Mouse (Mus musculus) stomach, postnatal 0 days (tissue): ENCODE results near the gene Gm3238. TPM values are rescaled to one million over a fixed set of nuclear protein-coding genes. Genes with fewer than 3 reads are reported as not detected.
"Not testable (repeated sequence)": the region's sequence is repeated elsewhere in the genome, so short reads cannot be mapped to it uniquely, and the experiment has no call there.

Experiments used
- ATAC-seq: fragments of 200-750 bp; cut with Nextera tagmentation; 2 replicates; pipeline ENCODE4 v1.8.0; 2017; ENCODE audit not compliant: low FRiP score, low TSS enrichment
- DNase-seq: peaks from one replicate; pipeline ENCODE4 v3.0.0-alpha.2; 2016; ENCODE audit warnings: low spot score
- H3K27ac ChIP-seq: fragments of 300-500 bp; sonication (generic); replicated peaks from 2 replicates; pipeline ENCODE4 v1.5.1; 2014; ENCODE audit warnings: mild to moderate bottlenecking, control low read depth
- H3K27me3 ChIP-seq: fragments of 300-500 bp; sonication (generic); 2 replicates; pipeline ENCODE4 v1.6.1; 2014; ENCODE audit warnings: low read length; ENCODE audit not compliant: control insufficient read depth, insufficient read depth
- H3K36me3 ChIP-seq: fragments of 300-500 bp; sonication (generic); 2 replicates; pipeline ENCODE4 v1.6.1; 2014; ENCODE audit warnings: low read length, mixed read lengths; ENCODE audit not compliant: control insufficient read depth, insufficient read depth
- H3K4me1 ChIP-seq: fragments of 300-500 bp; sonication (generic); replicated peaks from 2 replicates; pipeline ENCODE4 v1.6.1; 2014; ENCODE audit warnings: antibody characterized with exemption; ENCODE audit not compliant: control insufficient read depth, insufficient read depth
- H3K4me2 ChIP-seq: fragments of 300-500 bp; sonication (generic); replicated peaks from 2 replicates; pipeline ENCODE4 v1.6.1; 2014; ENCODE audit warnings: low read depth, mild to moderate bottlenecking, control low read depth, moderate library complexity
- H3K4me3 ChIP-seq: fragments of 300-500 bp; sonication (generic); 2 replicates; pipeline ENCODE4 v1.5.1; 2014; ENCODE audit warnings: low read depth, low read length, control low read depth
- H3K9ac ChIP-seq: fragments of 300-500 bp; sonication (generic); 2 replicates; pipeline ENCODE4 v1.6.1; 2014; ENCODE audit warnings: mild to moderate bottlenecking, low read length, control low read depth, mixed read lengths
- H3K9me3 ChIP-seq: fragments of 300-500 bp; sonication (generic); 2 replicates; pipeline ENCODE4 v1.6.1; 2016; ENCODE audit warnings: low read length; ENCODE audit not compliant: control insufficient read depth
- CTCF ChIP-seq: IDR thresholded peaks from 2 replicates; pipeline ENCODE4 v1.5.1; 2016; ENCODE audit warnings: antibody characterized with exemption, low read depth, mild to moderate bottlenecking, moderate library complexity
- EP300 ChIP-seq: optimal IDR thresholded peaks from 2 replicates; pipeline ENCODE3; 2016; ENCODE audit warnings: antibody characterized with exemption
- WGBS: fragments of 180-500 bp; shearing (Covaris S2); extraction: QIAGEN DNeasy Blood & Tissue Kit; methylation state at CpG from one replicate; pipeline ENCODE4 v1.1.7; 2014; 5-methylcytosine and 5-hydroxymethylcytosine counted together
- polyA plus RNA-seq: library from polyadenylated mRNA; unstranded; fragments of >200 nt; fragmentation: Nextera tagmentation; extraction: Ambion mirVana; gene quantifications from 2 replicates; pipeline ENCODE4 v1.2.1, GENCODE M21; 2015

Gene Gm3238
- polyA plus RNA-seq, 1 experiment from 2014 or later = not detected

DNA sequence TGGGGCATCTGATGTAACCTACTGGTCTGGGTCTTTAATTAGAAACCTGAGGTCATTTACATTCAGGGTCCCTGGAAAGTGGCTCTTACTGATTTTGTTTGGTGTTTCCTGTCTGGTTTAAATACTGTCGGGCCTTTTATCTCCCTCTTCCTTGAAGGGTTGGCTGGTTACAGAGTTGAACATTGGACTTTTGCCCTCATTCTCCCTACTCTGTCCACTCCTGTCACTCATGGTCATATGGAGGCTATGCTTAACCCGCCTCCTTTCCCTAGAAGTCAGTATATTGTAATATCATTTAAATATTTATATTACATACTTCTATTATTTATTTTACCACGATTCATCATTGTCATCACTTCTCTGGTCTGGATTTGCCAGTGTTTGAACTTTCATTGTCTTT is 33.0 kb upstream of the Gm3238 start:
- Histone ChIP-seq H3K4me3 (no peak overlapping the region), H3K36me3 (no peaks in the 10 kb centered on the region), H3K27me3 (no peaks in the 10 kb centered on the region), H3K27ac (no peak overlapping the region), H3K9me3 (no peaks in the 10 kb centered on the region), H3K9ac (no peak overlapping the region), H3K4me2 (no peak overlapping the region), H3K4me1 (no peaks in the 10 kb centered on the region)
- peak; percentile 73 for ATAC-seq
- DNase-seq = no peak
- 19% methylated on average over 3 of the region's 3 CpGs for WGBS
- TF ChIP-seq CTCF (no peak), EP300 (no peak)

- Histone ChIP-seq H3K4me1 (no peaks in the 10 kb centered on the region), H3K4me2 (no peak within 1 kb of the TSS), H3K27me3 (no peaks in the 10 kb centered on the region), H3K9me3 (no peaks in the 10 kb centered on the region), H3K4me3 (no peak within 1 kb of the TSS), H3K36me3 (no peaks in the 10 kb centered on the region), H3K9ac (no peak within 1 kb of the TSS), H3K27ac (no peak within 1 kb of the TSS)
- no peak for ATAC-seq
- WGBS = 69% methylated on average over 8 of the region's 8 CpGs
- no peak for DNase-seq
- TF ChIP-seq CTCF (no peak), EP300 (no peak)
These were observed 27.9 kb upstream of the Gm3238 start, which contains the start of gene Gm19668 for GRCm38 (mm10) chr10:77798921-77799508. Gene Gm19668 (minus strand): TSS chr10:77799133.

DNA sequence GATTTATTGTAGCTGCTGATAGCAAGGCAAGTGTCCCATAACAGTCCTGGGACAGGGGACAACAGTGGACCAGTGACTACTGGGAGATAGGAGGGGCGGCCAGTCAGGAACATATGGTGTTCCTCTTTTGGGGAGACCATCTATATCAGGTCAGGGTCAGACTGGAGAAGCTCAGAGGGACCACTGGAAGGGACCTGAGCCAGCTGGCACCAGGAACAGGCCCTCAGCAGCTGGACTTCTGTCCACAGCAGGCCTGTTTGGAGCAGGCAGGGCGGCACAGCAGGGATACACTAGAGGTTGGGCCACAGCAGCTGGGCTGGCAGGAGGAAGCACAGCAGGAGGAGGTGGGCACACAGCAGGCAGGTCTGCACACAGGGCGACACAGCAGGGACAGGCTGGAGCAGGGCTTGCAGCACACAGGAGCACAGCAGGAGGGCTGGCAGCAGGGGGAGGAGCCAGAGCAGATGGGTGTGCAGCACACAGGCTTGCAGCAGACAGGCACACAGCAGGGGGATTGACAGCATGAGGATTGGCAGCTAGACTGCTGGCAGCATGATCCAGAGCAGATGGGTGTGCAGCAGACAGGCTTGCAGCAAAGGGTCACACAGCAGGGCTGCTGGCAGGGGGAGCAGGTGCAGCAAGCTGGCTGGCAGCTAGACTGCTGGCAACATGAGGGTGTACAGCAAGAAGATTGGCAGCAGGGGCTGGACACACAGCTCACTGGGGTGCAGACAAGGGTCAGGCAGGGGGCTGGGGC is 27.2 kb upstream of the Gm3238 start:
- H3K27ac ChIP-seq, H3K9ac ChIP-seq, H3K9me3 ChIP-seq, H3K4me3 ChIP-seq, H3K36me3 ChIP-seq, H3K4me1 ChIP-seq, H3K27me3 ChIP-seq, ATAC-seq, H3K4me2 ChIP-seq, DNase-seq: not testable (repeated sequence)
- WGBS = 60% methylated on average over 2 of the region's 3 CpGs

- no peaks in the 10 kb centered on the region for H3K4me1 ChIP-seq
- no peaks in the 10 kb centered on the region for H3K36me3 ChIP-seq
- no peak for ATAC-seq
- no peak overlapping the region for H3K4me3 ChIP-seq
- no peak overlapping the region for H3K4me2 ChIP-seq
- H3K27me3 ChIP-seq = no peaks in the 10 kb centered on the region
- DNase-seq = no peak
- no peak for TF ChIP-seq CTCF
- no peak for TF ChIP-seq EP300
- 25% methylated on average over 3 of the region's 3 CpGs for WGBS
- H3K27ac ChIP-seq = no peak overlapping the region
- H3K9me3 ChIP-seq = no peaks in the 10 kb centered on the region
- no peak overlapping the region for H3K9ac ChIP-seq
These were observed 26.6 kb upstream of the Gm3238 start for GRCm38 (mm10) chr10:77797677-77798076.

GRCm38 (mm10) chr10:77794976-77795375 is 23.9 kb upstream of the Gm3238 start, which contains the start of gene Gm9639:
Gene Gm9639 (minus strand): TSS chr10:77795076.
- H3K27ac ChIP-seq = no peak within 1 kb of the TSS
- no peak within 1 kb of the TSS for H3K4me2 ChIP-seq
- H3K4me1 ChIP-seq = no peaks in the 10 kb centered on the region
- TF ChIP-seq CTCF = no peak
- no peak within 1 kb of the TSS for H3K4me3 ChIP-seq
- no peak for ATAC-seq
- H3K9me3 ChIP-seq = no peaks in the 10 kb centered on the region
- whole genome bisulfite sequencing = 49% methylated on average over 2 of the region's 2 CpGs
- DNase-seq = no peak
- no peaks in the 10 kb centered on the region for H3K36me3 ChIP-seq
- H3K27me3 ChIP-seq = no peaks in the 10 kb centered on the region
- no peak within 1 kb of the TSS for H3K9ac ChIP-seq

- no peak for ATAC-seq
- 84% methylated on average over 2 of the region's 2 CpGs for WGBS
- no peaks in the 10 kb centered on the region for H3K4me1 ChIP-seq
These were observed 17.5 kb upstream of the Gm3238 start for GRCm38 (mm10) chr10:77788621-77789020.

DNA sequence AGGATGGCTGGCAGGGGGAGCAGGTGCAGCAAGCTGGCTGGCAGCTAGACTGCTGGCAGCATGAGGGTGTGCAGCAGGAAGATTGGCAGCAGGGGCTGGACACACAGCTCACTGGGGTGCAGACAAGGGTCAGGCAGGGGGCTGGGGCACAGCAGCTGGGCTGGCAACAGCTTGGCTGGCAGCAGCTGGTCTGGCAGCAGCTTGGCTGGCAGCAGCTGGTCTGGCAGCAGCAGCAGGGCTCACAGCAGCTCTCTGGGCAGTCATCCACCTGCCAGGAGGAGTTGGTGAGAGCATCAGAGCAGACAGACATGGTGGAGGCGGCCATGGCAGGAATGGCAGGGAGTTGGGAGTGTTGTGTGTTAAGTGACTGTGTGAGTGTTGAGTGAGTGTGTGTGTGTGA is 16.8 kb upstream of the Gm3238 start, which contains the start of gene Gm7137:
TSS of gene Gm7137 (minus strand) at position 325 of the 400 bp plus-strand sequence.
- not testable (repeated sequence) for H3K27ac ChIP-seq, H3K9me3 ChIP-seq, H3K4me1 ChIP-seq, DNase-seq, ATAC-seq, H3K4me3 ChIP-seq, H3K4me2 ChIP-seq, H3K9ac ChIP-seq, H3K36me3 ChIP-seq, H3K27me3 ChIP-seq
- no CpG with 5 or more reads among the region's 1 CpGs for WGBS

More at GRCm38 (mm10) chr10:77788621-77789020, 17.5 kb upstream of the Gm3238 start:
- Histone ChIP-seq H3K9ac (no peak overlapping the region), H3K4me2 (no peak overlapping the region), H3K36me3 (no peaks in the 10 kb centered on the region), H3K9me3 (no peaks in the 10 kb centered on the region), H3K27ac (no peak overlapping the region), H3K4me3 (no peak overlapping the region), H3K27me3 (no peaks in the 10 kb centered on the region)
- TF ChIP-seq CTCF (no peak), EP300 (no peak)
- no peak for DNase-seq

DNA sequence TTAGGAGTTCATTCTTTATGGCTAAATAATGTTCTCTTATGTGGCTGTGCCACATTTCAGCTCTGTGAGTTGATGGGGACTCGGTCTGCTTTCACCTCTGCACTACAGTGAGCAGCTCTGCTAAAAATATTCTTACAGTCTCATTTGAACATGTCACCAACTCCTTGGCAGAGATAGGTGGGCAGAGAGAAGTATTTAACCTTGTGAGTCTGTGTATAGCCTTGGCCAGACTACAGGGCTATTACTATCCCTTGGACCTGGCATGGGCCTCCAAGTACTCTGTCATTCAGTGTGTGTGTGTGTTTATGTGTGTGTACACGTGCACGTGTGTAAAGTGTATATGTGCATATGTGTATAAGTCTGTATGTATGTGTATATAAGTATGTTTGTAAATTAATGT is 12.3 kb upstream of the Gm3238 start:
- H3K9me3 ChIP-seq, H3K4me2 ChIP-seq, H3K4me1 ChIP-seq, H3K4me3 ChIP-seq, ATAC-seq, H3K9ac ChIP-seq, H3K27me3 ChIP-seq, H3K27ac ChIP-seq, DNase-seq, H3K36me3 ChIP-seq: not testable (repeated sequence)
- WGBS = 77% methylated on average over 1 of the region's 3 CpGs
